Mouse (Mus musculus): ENCODE results near the gene Col27a1. TPM values are rescaled to one million over a fixed set of nuclear protein-coding genes. Genes with fewer than 3 reads are reported as not detected.

The Col27a1 gene
- polyA plus RNA-seq, 1 experiment from 2014 or later, result 5.7 TPM

GRCm38 (mm10) chr4:63253716-63254115 is 39.9 kb downstream of the Col27a1 start:
- no peak for DNase-seq (ENCODE audit: low spot score)
- Histone ChIP-seq H3K27me3 (ENCODE audit: insufficient read depth, low read length) (no peaks in the 10 kb centered on the region), H3K4me2 (ENCODE audit: low read length) (no peak overlapping the region), H3K36me3 (ENCODE audit: insufficient read depth, low read length) (no peaks in the 10 kb centered on the region), H3K27ac (no peak overlapping the region), H3K9me3 (replicated peaks; ENCODE audit: low read length) (no peaks in the 10 kb centered on the region), H3K4me3 (replicated peaks; ENCODE audit: low read depth, low read length) (no peak overlapping the region), H3K4me1 (replicated peaks; ENCODE audit: insufficient read depth, low read length) (no peaks in the 10 kb centered on the region), H3K9ac (ENCODE audit: low read depth, low read length) (no peak overlapping the region)
- no peak for ATAC-seq (replicated peaks; ENCODE audit: low FRiP score, low read depth)
- WGBS, result 97% methylated on average over 6 of the region's 6 CpGs
- no peak for TF ChIP-seq CTCF (IDR thresholded peaks at IDR 0.05; ENCODE audit: low read depth)

- Histone ChIP-seq H3K27me3 (ENCODE audit: insufficient read depth, low read length) (no peaks in the 10 kb centered on the region), H3K4me2 (ENCODE audit: low read length) (no peak overlapping the region), H3K27ac (no peak overlapping the region), H3K36me3 (ENCODE audit: insufficient read depth, low read length) (no peaks in the 10 kb centered on the region), H3K4me1 (replicated peaks; ENCODE audit: insufficient read depth, low read length) (no peaks in the 10 kb centered on the region), H3K9ac (ENCODE audit: low read depth, low read length) (no peak overlapping the region), H3K4me3 (replicated peaks; ENCODE audit: low read depth, low read length) (no peak overlapping the region), H3K9me3 (replicated peaks; ENCODE audit: low read length) (no peaks in the 10 kb centered on the region)
- ATAC-seq (replicated peaks; ENCODE audit: low FRiP score, low read depth) (no peak), DNase-seq (ENCODE audit: low spot score) (no peak)
- WGBS, result 80% methylated on average over 2 of the region's 2 CpGs
- TF ChIP-seq CTCF (IDR thresholded peaks at IDR 0.05; ENCODE audit: low read depth), result no peak
These were observed 40.3 kb downstream of the Col27a1 start for GRCm38 (mm10) chr4:63254151-63254550.

- ATAC-seq (replicated peaks; ENCODE audit: low FRiP score, low read depth), result 0 out of 2 replicates have a peak, but pooled peaks have one; percentile 15
- no peak for TF ChIP-seq CTCF (IDR thresholded peaks at IDR 0.05; ENCODE audit: low read depth)
- H3K4me2 ChIP-seq (ENCODE audit: low read length), result no peak overlapping the region
- H3K36me3 ChIP-seq (ENCODE audit: insufficient read depth, low read length), result 0 out of 2 replicates have a peak, but pooled peaks cover 4% of the 10 kb centered on the region
- 88% methylated on average over 2 of the region's 2 CpGs for WGBS
- H3K27ac ChIP-seq, result no peak overlapping the region
- no peak for DNase-seq (ENCODE audit: low spot score)
- H3K9ac ChIP-seq (ENCODE audit: low read depth, low read length), result no peak overlapping the region
- no peaks in the 10 kb centered on the region for H3K9me3 ChIP-seq (replicated peaks; ENCODE audit: low read length)
- H3K4me1 ChIP-seq (replicated peaks; ENCODE audit: insufficient read depth, low read length), result no peaks in the 10 kb centered on the region
- no peaks in the 10 kb centered on the region for H3K27me3 ChIP-seq (ENCODE audit: insufficient read depth, low read length)
- H3K4me3 ChIP-seq (replicated peaks; ENCODE audit: low read depth, low read length), result no peak overlapping the region
These were observed 42.6 kb downstream of the Col27a1 start for GRCm38 (mm10) chr4:63256371-63256770.

- no peaks in the 10 kb centered on the region for H3K27me3 ChIP-seq (ENCODE audit: insufficient read depth, low read length)
- WGBS, result 31% methylated on average over 7 of the region's 7 CpGs
- H3K36me3 ChIP-seq (ENCODE audit: insufficient read depth, low read length), result 0 out of 2 replicates have a peak, but pooled peaks cover 4% of the 10 kb centered on the region
- no peak overlapping the region for H3K4me2 ChIP-seq (ENCODE audit: low read length)
- no peaks in the 10 kb centered on the region for H3K9me3 ChIP-seq (replicated peaks; ENCODE audit: low read length)
- H3K27ac ChIP-seq, result no peak overlapping the region
- no peak for TF ChIP-seq CTCF (IDR thresholded peaks at IDR 0.05; ENCODE audit: low read depth)
- H3K4me1 ChIP-seq (replicated peaks; ENCODE audit: insufficient read depth, low read length), result no peaks in the 10 kb centered on the region
- no peak overlapping the region for H3K9ac ChIP-seq (ENCODE audit: low read depth, low read length)
- H3K4me3 ChIP-seq (replicated peaks; ENCODE audit: low read depth, low read length), result no peak overlapping the region
- ATAC-seq (replicated peaks; ENCODE audit: low FRiP score, low read depth), result no peak
- peak; percentile 24 for DNase-seq (ENCODE audit: low spot score)
These were observed 43.5 kb downstream of the Col27a1 start for GRCm38 (mm10) chr4:63257346-63257745.

- no peak overlapping the region for H3K9ac ChIP-seq (ENCODE audit: low read depth, low read length)
- ATAC-seq (replicated peaks; ENCODE audit: low FRiP score, low read depth) (no peak), DNase-seq (ENCODE audit: low spot score) (no peak)
- H3K27me3 ChIP-seq (ENCODE audit: insufficient read depth, low read length), result no peaks in the 10 kb centered on the region
- no peaks in the 10 kb centered on the region for H3K4me1 ChIP-seq (replicated peaks; ENCODE audit: insufficient read depth, low read length)
- no peak overlapping the region for H3K27ac ChIP-seq
- no peak overlapping the region for H3K4me2 ChIP-seq (ENCODE audit: low read length)
- 88% methylated on average over 14 of the region's 14 CpGs for WGBS
- no peaks in the 10 kb centered on the region for H3K9me3 ChIP-seq (replicated peaks; ENCODE audit: low read length)
- H3K36me3 ChIP-seq (ENCODE audit: insufficient read depth, low read length), result 0 out of 2 replicates have a peak, but pooled peaks cover 4% of the 10 kb centered on the region
- no peak overlapping the region for H3K4me3 ChIP-seq (replicated peaks; ENCODE audit: low read depth, low read length)
- TF ChIP-seq CTCF (IDR thresholded peaks at IDR 0.05; ENCODE audit: low read depth), result peak; percentile 26; the same call in 1 of the 2 replicates
These were observed 44.3 kb downstream of the Col27a1 start for GRCm38 (mm10) chr4:63258096-63258495.

- 81% methylated on average over 6 of the region's 6 CpGs for WGBS
- DNase-seq (ENCODE audit: low spot score), result no peak
- no peaks in the 10 kb centered on the region for H3K9me3 ChIP-seq (replicated peaks; ENCODE audit: low read length)
- H3K4me2 ChIP-seq (ENCODE audit: low read length), result no peak overlapping the region
- no peaks in the 10 kb centered on the region for H3K4me1 ChIP-seq (replicated peaks; ENCODE audit: insufficient read depth, low read length)
- no peak overlapping the region for H3K27ac ChIP-seq
- ATAC-seq (replicated peaks; ENCODE audit: low FRiP score, low read depth), result no peak
- H3K27me3 ChIP-seq (ENCODE audit: insufficient read depth, low read length), result no peaks in the 10 kb centered on the region
- no peak overlapping the region for H3K4me3 ChIP-seq (replicated peaks; ENCODE audit: low read depth, low read length)
- no peak for TF ChIP-seq CTCF (IDR thresholded peaks at IDR 0.05; ENCODE audit: low read depth)
- 0 out of 2 replicates have a peak, but pooled peaks cover 4% of the 10 kb centered on the region for H3K36me3 ChIP-seq (ENCODE audit: insufficient read depth, low read length)
- H3K9ac ChIP-seq (ENCODE audit: low read depth, low read length), result no peak overlapping the region
These were observed 45.3 kb downstream of the Col27a1 start for GRCm38 (mm10) chr4:63259066-63259465.

- Histone ChIP-seq H3K36me3 (ENCODE audit: insufficient read depth, low read length) (0 out of 2 replicates have a peak, but pooled peaks cover 4% of the 10 kb centered on the region), H3K9me3 (replicated peaks; ENCODE audit: low read length) (no peaks in the 10 kb centered on the region), H3K27ac (no peak overlapping the region), H3K4me2 (ENCODE audit: low read length) (no peak overlapping the region), H3K4me3 (replicated peaks; ENCODE audit: low read depth, low read length) (no peak overlapping the region), H3K27me3 (ENCODE audit: insufficient read depth, low read length) (no peaks in the 10 kb centered on the region), H3K9ac (ENCODE audit: low read depth, low read length) (no peak overlapping the region), H3K4me1 (replicated peaks; ENCODE audit: insufficient read depth, low read length) (no peaks in the 10 kb centered on the region)
- TF ChIP-seq CTCF (IDR thresholded peaks at IDR 0.05; ENCODE audit: low read depth), result no peak
- DNase-seq (ENCODE audit: low spot score), result no peak
- no peak for ATAC-seq (replicated peaks; ENCODE audit: low FRiP score, low read depth)
- WGBS, result 75% methylated on average over 10 of the region's 10 CpGs
These were observed 46.7 kb downstream of the Col27a1 start for GRCm38 (mm10) chr4:63260506-63260905.
